Mouse (Mus musculus): ENCODE data around the gene Igsf8.

DNA sequence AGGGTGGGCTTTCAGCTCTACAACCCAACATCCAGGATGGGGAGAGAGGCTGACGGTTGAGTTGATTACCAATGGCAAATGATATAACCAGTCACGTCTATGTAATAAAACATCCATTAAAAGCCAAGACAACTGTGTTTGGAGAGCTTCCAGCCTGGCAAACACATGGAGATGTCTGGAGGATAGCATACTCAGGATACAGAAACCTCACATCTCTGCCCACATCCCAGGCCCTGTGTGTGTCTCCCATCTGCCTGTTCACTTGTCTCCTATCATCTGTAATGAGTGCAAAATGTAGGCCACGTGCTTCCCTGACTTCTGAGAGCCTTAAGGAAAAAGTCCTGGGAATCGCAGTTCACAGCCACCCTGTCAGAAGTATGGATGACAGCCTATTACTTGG is 14.2 kb upstream of the Igsf8 start:
- TF ChIP-seq EP300 (IDR thresholded peaks at IDR 0.05; ENCODE audit: low read depth): no peak
- TF ChIP-seq CTCF (IDR thresholded peaks at IDR 0.05; ENCODE audit: low read depth): no peak
